ENCODE assay signal across 17 mouse cellular contexts in the genomic region with DNA sequence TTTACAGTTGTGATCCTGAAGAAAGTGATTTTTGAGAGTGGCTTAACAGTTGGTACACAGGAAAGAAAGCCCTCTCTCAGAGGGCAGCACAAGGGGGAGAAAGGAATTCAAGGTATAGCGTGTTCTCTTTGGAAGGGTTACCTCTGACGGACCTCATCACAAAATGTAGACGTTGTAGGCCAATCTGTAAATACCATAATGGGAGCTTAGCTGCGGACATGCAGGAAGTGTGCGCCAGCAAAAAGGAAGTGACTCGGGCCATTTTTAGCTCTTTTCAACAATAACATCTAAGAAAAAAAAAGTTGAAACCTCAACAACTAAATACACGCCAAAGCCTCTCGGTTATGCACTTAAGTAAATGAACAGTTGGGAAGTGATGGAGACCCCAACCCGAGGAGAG. TPM values are rescaled to one million over a fixed set of nuclear protein-coding genes. Genes with fewer than 3 reads are reported as not detected.
DNase-seq lines count a peak whose midpoint lies in the region; ATAC-seq and TF ChIP-seq lines count a peak whose summit lies in the region.
"Had no signal": no experiment of that assay in that cellular context is flagged by ENCODE, and none has a peak within 500 bp of the region (broad histone marks: within the 10 kb centered on the region; RNA-seq: fewer than 3 reads in every experiment).

No protein-coding gene starts in this region.

- DNase-seq in gastrocnemius, adult 2 months, result peak; percentile 8
- no peak for DNase-seq in gastrocnemius, postnatal 36 days
- no peak for DNase-seq in liver, embryonic 13.5 days
- no peak for DNase-seq in liver, embryonic 11.5 days (ENCODE audit: low spot score)
- DNase-seq in urinary bladder, adult 2 months (ENCODE audit: low spot score), result no peak
- DNase-seq: adrenal gland, postnatal 10 days; kidney, adult 9 months; left cerebral cortex, postnatal 4 days; right cerebral cortex, postnatal 25 days; thymus, postnatal 36 days had no signal

- no peak overlapping the region for H3K4me2 ChIP-seq in liver, embryonic 13.5 days
- H3K4me2 ChIP-seq in liver, embryonic 11.5 days, result no peak overlapping the region
- H3K4me2 ChIP-seq: heart, embryonic 12.5 days; lung, embryonic 15.5 days; stomach, embryonic 15.5 days had no signal

- H3K9me3 ChIP-seq in liver, embryonic 13.5 days (replicated peaks), result no peaks in the 10 kb centered on the region
- no peaks in the 10 kb centered on the region for H3K9me3 ChIP-seq in liver, embryonic 11.5 days (ENCODE audit: control insufficient read depth, low read length)
- H3K9me3 ChIP-seq: heart, embryonic 12.5 days; lung, embryonic 15.5 days; stomach, embryonic 15.5 days had no signal

- 24% methylated on average over 9 of the region's 9 CpGs for WGBS in liver, embryonic 13.5 days (ENCODE audit: insufficient replicate concordance)
- WGBS in liver, embryonic 11.5 days, result 46% methylated on average over 9 of the region's 9 CpGs
- 3% methylated on average over 9 of the region's 9 CpGs for whole genome bisulfite sequencing in bone marrow, adult 2 months

- intact Hi-C loops in gastrocnemius, adult 2 months (cut with DNase I), result no loop called here
- intact Hi-C loops in gastrocnemius, postnatal 36 days (cut with DNase I), result no loop called here

- H3K36me3 ChIP-seq in liver, embryonic 13.5 days, result no peaks in the 10 kb centered on the region
- no peaks in the 10 kb centered on the region for H3K36me3 ChIP-seq in liver, embryonic 11.5 days (ENCODE audit: control insufficient read depth, insufficient read depth, low read length)
- H3K36me3 ChIP-seq: heart, embryonic 12.5 days; lung, embryonic 15.5 days; stomach, embryonic 15.5 days had no signal

- no peak for TF ChIP-seq CTCF in gastrocnemius, adult 2 months (IDR thresholded peaks at IDR 0.05)
- TF ChIP-seq CTCF in bone marrow, adult 2 months (IDR thresholded peaks at IDR 0.05; ENCODE audit: control insufficient read depth, insufficient read depth, low read length), result no peak

- ATAC-seq in liver, embryonic 13.5 days (ENCODE audit: low read depth), result no peak
- no peak for ATAC-seq in liver, embryonic 11.5 days (replicated peaks; ENCODE audit: low FRiP score)
- peak; percentile 75 for ATAC-seq in megakaryocyte, adult 5-6 weeks (ENCODE audit: poor library complexity, severe bottlenecking)
- ATAC-seq in frontal cortex, adult (ENCODE audit: low TSS enrichment), result no peak
- ATAC-seq: hindbrain, embryonic 16.5 days had no signal

- H3K27me3 ChIP-seq in liver, embryonic 13.5 days, result no peaks in the 10 kb centered on the region
- H3K27me3 ChIP-seq in liver, embryonic 11.5 days (replicated peaks; ENCODE audit: control insufficient read depth, insufficient read depth, low read length), result no peaks in the 10 kb centered on the region
- H3K27me3 ChIP-seq: heart, embryonic 12.5 days; lung, embryonic 15.5 days; stomach, embryonic 15.5 days had no signal

- H3K4me1 ChIP-seq in liver, embryonic 13.5 days (replicated peaks), result peaks cover 5% of the 10 kb centered on the region; the same call in 1 of the 2 replicates
- no peaks in the 10 kb centered on the region for H3K4me1 ChIP-seq in liver, embryonic 11.5 days (replicated peaks; ENCODE audit: control insufficient read depth, insufficient read depth, low read length)
- H3K4me1 ChIP-seq in bone marrow, adult 2 months (ENCODE audit: control insufficient read depth, insufficient read depth, low read length), result peaks cover 2% of the 10 kb centered on the region; the same call in 1 of the 2 replicates
- H3K4me1 ChIP-seq: heart, embryonic 12.5 days; lung, embryonic 15.5 days; stomach, embryonic 15.5 days had no signal

- no peak overlapping the region for H3K4me3 ChIP-seq in gastrocnemius, adult 2 months
- no peak overlapping the region for H3K4me3 ChIP-seq in liver, embryonic 13.5 days (replicated peaks)
- no peak overlapping the region for H3K4me3 ChIP-seq in liver, embryonic 11.5 days (ENCODE audit: low read depth, low read length)
- no peak overlapping the region for H3K4me3 ChIP-seq in bone marrow, adult 2 months (replicated peaks; ENCODE audit: control insufficient read depth, low read depth, low read length)
- H3K4me3 ChIP-seq: heart, embryonic 12.5 days; lung, embryonic 15.5 days; stomach, embryonic 15.5 days had no signal

- no peak overlapping the region for H3K9ac ChIP-seq in liver, embryonic 13.5 days
- H3K9ac ChIP-seq in liver, embryonic 11.5 days (ENCODE audit: low read depth, low read length), result no peak overlapping the region
- H3K9ac ChIP-seq: heart, embryonic 12.5 days; lung, embryonic 15.5 days; stomach, embryonic 15.5 days had no signal

- no peak for TF ChIP-seq POLR2A in bone marrow, adult 2 months (IDR thresholded peaks at IDR 0.05; ENCODE audit: borderline replicate concordance, control insufficient read depth, low read depth, low read length)

- peak overlapping the region; percentile 39 for H3K27ac ChIP-seq in gastrocnemius, adult 2 months
- H3K27ac ChIP-seq in liver, embryonic 13.5 days, result 0 out of 2 replicates have a peak overlapping the region, but pooled peaks have one; percentile 41
- H3K27ac ChIP-seq in liver, embryonic 11.5 days (ENCODE audit: low read depth, low read length), result no peak overlapping the region; the same call in 1 of the 2 replicates
- H3K27ac ChIP-seq in bone marrow, adult 2 months (ENCODE audit: control insufficient read depth, insufficient read depth, low read depth, low read length, poor library complexity), result peak overlapping the region; percentile 57; the same call in 1 of the 2 replicates
- H3K27ac ChIP-seq: lung, embryonic 15.5 days; stomach, embryonic 15.5 days had no signal

RNA-seq across cellular contexts. Expression of gene Armc2, which starts 45.6 kb away (rescaled TPM):
- under 1 TPM; 0.23 to 0.84 TPM for total RNA-seq in gastrocnemius, adult 2 months (2021)
- under 1 TPM; 0.10 to 0.51 TPM for total RNA-seq in gastrocnemius, postnatal 36 days (2021)
- polyA plus RNA-seq in liver, embryonic 13.5 days (2015; fragmentation: Nextera tagmentation; extraction: Ambion mirVana), result 0.23 and 0.25 TPM in 2 replicates
- polyA plus RNA-seq in liver, embryonic 11.5 days (2014; fragmentation: Nextera tagmentation; extraction: Ambion mirVana), result 0.39 and 1.0 TPM in 2 replicates
- 0.30 TPM in 1 of 2 replicates, not detected in the other for polyA plus RNA-seq in bone marrow, adult 2 months (2011; ENCODE audit: insufficient read depth, insufficient read length, low replicate concordance, missing spikeins)
- total RNA-seq in megakaryocyte, adult 5-6 weeks (2015), result 1.2 TPM in 1 of 2 replicates, not detected in the other
- not detected in 2 replicates for total RNA-seq in megakaryocyte, adult 5-6 weeks (2017)
- polyA plus RNA-seq in urinary bladder, adult 2 months (2012; rRNA removed), result 1.8 and 1.9 TPM in 2 replicates
